Mouse (Mus musculus) midbrain, embryonic 11.5 days (tissue): ENCODE results near the gene Fbxw2. TPM values are rescaled to one million over a fixed set of nuclear protein-coding genes. Genes with fewer than 3 reads are reported as not detected.

ENCODE experiments used
- ATAC-seq: fragments of 200-750 bp; cut with Nextera tagmentation; 2 replicates; pipeline ENCODE4 v1.8.0; 2017; ENCODE audit warnings: moderate TSS enrichment, moderate library complexity; ENCODE audit not compliant: low FRiP score
- DNase-seq: peaks from one replicate; pipeline ENCODE4 v3.0.0; 2015; ENCODE audit warnings: low spot score; ENCODE audit errors: missing footprints
- H3K27ac ChIP-seq: fragments of 300-500 bp; sonication (generic); 2 replicates; pipeline ENCODE4 v1.5.1; 2014; ENCODE audit warnings: low read depth, low read length
- H3K27me3 ChIP-seq: fragments of 300-500 bp; sonication (generic); 2 replicates; pipeline ENCODE4 v1.6.1; 2014; ENCODE audit warnings: mild to moderate bottlenecking, low read length, moderate library complexity, mixed read lengths; ENCODE audit not compliant: control insufficient read depth, insufficient read depth
- H3K36me3 ChIP-seq: fragments of 300-500 bp; sonication (generic); 2 replicates; pipeline ENCODE4 v1.6.1; 2014; ENCODE audit warnings: mild to moderate bottlenecking, low read length, moderate library complexity, mixed read lengths; ENCODE audit not compliant: control insufficient read depth, insufficient read depth
- H3K4me1 ChIP-seq: fragments of 300-500 bp; sonication (generic); 2 replicates; pipeline ENCODE4 v1.6.1; 2014; ENCODE audit warnings: low read length; ENCODE audit not compliant: control insufficient read depth, insufficient read depth
- H3K4me2 ChIP-seq: fragments of 300-500 bp; sonication (generic); 2 replicates; pipeline ENCODE4 v1.6.1; 2014; ENCODE audit warnings: mild to moderate bottlenecking, moderate library complexity
- H3K4me3 ChIP-seq: fragments of 300-500 bp; sonication (generic); 2 replicates; pipeline ENCODE4 v1.5.1; 2014; ENCODE audit warnings: low read depth, low read length
- H3K9ac ChIP-seq: fragments of 300-500 bp; sonication (generic); 2 replicates; pipeline ENCODE4 v1.6.1; 2014; ENCODE audit warnings: low read length
- H3K9me3 ChIP-seq: fragments of 300-500 bp; sonication (generic); 2 replicates; pipeline ENCODE4 v1.6.1; 2016; ENCODE audit warnings: low read length; ENCODE audit not compliant: control insufficient read depth
- WGBS: fragments of 180-500 bp; shearing (Covaris S2); extraction: QIAGEN DNeasy Blood & Tissue Kit; methylation state at CpG from one replicate; pipeline ENCODE4 v1.1.7; 2014; 5-methylcytosine and 5-hydroxymethylcytosine counted together
- polyA plus RNA-seq: library from polyadenylated mRNA; unstranded; fragments of >200 nt; fragmentation: Nextera tagmentation; extraction: Ambion mirVana; gene quantifications from 2 replicates; pipeline ENCODE4 v1.2.1, GENCODE M21; 2014

Gene Fbxw2
- polyA plus RNA-seq, 1 experiment from 2014 or later: 66.8 TPM

DNA sequence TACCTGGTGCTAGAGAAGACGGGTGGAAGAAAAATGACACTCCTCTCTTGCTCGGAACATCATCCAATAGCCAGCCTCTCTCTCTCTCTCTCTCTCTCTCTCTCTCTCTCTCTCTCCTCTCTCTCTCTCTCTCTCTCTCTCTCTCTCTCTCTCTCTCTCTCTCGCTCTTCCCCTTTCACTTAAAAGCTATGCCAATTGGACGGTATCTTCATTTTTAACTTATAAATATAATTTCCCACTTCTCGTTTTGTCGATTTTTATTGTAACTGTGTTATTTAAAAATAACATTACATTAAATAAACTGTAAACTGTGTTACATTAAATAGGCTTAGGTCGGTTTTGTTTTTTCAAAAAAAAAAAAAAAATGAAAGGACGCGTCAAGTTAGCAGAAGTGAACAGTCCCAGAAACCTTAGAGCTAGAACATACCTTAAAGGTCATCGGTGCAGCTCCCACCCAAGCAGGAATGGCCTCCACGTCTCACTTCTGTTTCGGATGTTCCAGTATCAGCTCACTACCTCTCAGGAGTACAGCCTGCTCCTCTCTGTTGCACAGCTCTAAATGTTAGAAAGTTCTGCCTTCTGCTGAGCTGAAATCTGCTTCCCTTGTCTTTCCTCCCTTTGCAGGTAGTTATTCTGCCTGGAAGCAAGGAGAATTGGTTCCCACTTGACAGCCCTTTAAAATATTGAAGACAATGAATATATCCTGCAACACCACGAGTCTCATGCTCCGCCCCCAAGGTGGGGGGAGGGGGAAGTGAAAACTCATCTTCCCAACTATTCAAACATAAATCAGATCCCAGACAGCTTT, 71.4 kb downstream of the Fbxw2 start, which contains the start of gene Gapvd1:
Gapvd1 (minus strand) TSS at position 682 of the 808 bp plus-strand sequence.
- H3K36me3 ChIP-seq: no peaks in the 10 kb centered on the region
- 1% methylated on average over 13 of the region's 14 CpGs for WGBS
- ATAC-seq: peak; percentile 47; the same call in 1 of the 2 replicates
- H3K4me1 ChIP-seq: peaks cover 6% of the 10 kb centered on the region; the same call in 1 of the 2 replicates
- peak within 1 kb of the TSS; percentile 69 for H3K4me2 ChIP-seq
- peak within 1 kb of the TSS; percentile 82 for H3K27ac ChIP-seq
- peak within 1 kb of the TSS; percentile 97 for H3K4me3 ChIP-seq
- no peaks in the 10 kb centered on the region for H3K9me3 ChIP-seq
- no peaks in the 10 kb centered on the region for H3K27me3 ChIP-seq
- H3K9ac ChIP-seq: peak within 1 kb of the TSS; percentile 82
- DNase-seq: peak; percentile 89

Other genes starting within 250 kb of the Fbxw2 start
- gene Gapvd1, start 71.1 kb downstream of the Fbxw2 start, polyA plus RNA-seq: 102 and 104 TPM in 2 replicates
- gene Hspa5, start 54.3 kb downstream of the Fbxw2 start, polyA plus RNA-seq: 846 and 849 TPM in 2 replicates
- 28.8 and 31.3 TPM in 2 replicates for gene Rabepk, start 26.4 kb downstream of the Fbxw2 start, polyA plus RNA-seq
- gene Gm34653, start 6.7 kb upstream of the Fbxw2 start, polyA plus RNA-seq: not detected in 2 replicates
- 0.05 and 0.11 TPM in 2 replicates for gene Cutal, start 48.1 kb upstream of the Fbxw2 start, polyA plus RNA-seq
- gene Psmd5, start 48.7 kb upstream of the Fbxw2 start, polyA plus RNA-seq: 122 and 129 TPM in 2 replicates
- 3.9 and 4.0 TPM in 2 replicates for gene Phf19, start 87.7 kb upstream of the Fbxw2 start, polyA plus RNA-seq
- gene Traf1, start 135.5 kb upstream of the Fbxw2 start, polyA plus RNA-seq: 0.32 and 0.34 TPM in 2 replicates
- gene Hc, start 235.1 kb upstream of the Fbxw2 start, polyA plus RNA-seq: 0.26 and 0.57 TPM in 2 replicates